Mouse (Mus musculus): ENCODE results near the gene Pitpnm2. TPM values are rescaled to one million over a fixed set of nuclear protein-coding genes. Genes with fewer than 3 reads are reported as not detected.

Gene Pitpnm2
- polyA plus RNA-seq, 1 experiment = 178 TPM

DNA sequence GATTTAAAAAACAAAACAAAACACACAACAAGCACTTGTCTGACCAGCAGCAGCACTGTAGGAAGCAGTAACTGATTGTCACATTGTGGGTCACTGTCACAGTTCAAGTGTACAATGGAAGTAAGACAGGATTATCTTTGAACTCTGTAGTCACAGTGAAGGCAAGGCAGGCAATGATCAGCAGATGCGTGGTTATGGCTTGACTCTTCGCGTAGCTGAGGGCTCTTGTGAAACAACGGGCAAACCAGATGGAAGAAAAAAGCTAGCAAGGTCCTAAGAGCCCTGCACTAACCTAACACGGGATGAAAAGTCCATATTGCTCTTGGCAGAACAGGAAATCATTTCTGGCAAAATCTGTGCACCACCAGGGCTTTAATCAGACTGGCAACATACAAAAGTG lies 1.5 kb upstream of the Pitpnm2 start:
- Histone ChIP-seq H3K27ac (ENCODE audit: insufficient read depth, low read length) (no peak overlapping the region), H3K4me1 (ENCODE audit: control insufficient read depth, insufficient read depth, low read length) (peaks cover 6% of the 10 kb centered on the region), H3K4me3 (ENCODE audit: insufficient read depth, low read length) (no peak overlapping the region)
- TF ChIP-seq POLR2A (IDR thresholded peaks at IDR 0.05; ENCODE audit: extremely low read depth, insufficient read depth, low read length) = no peak
- TF ChIP-seq CTCF (IDR thresholded peaks at IDR 0.05; ENCODE audit: extremely low read depth, insufficient read depth, low read length) = no peak

- peaks cover 6% of the 10 kb centered on the region for H3K4me1 ChIP-seq (ENCODE audit: control insufficient read depth, insufficient read depth, low read length)
- TF ChIP-seq CTCF (IDR thresholded peaks at IDR 0.05; ENCODE audit: extremely low read depth, insufficient read depth, low read length) (no peak), POLR2A (IDR thresholded peaks at IDR 0.05; ENCODE audit: extremely low read depth, insufficient read depth, low read length) (no peak)
- H3K4me3 ChIP-seq (ENCODE audit: insufficient read depth, low read length) = peak overlapping the region; percentile 89
- peak overlapping the region; percentile 51; the same call in 1 of the 2 replicates for H3K27ac ChIP-seq (ENCODE audit: insufficient read depth, low read length)
Observed at GRCm38 (mm10) chr5:124248845-124249613, 531 bp downstream of the Pitpnm2 start.

- peak overlapping the region; percentile 36; the same call in 1 of the 2 replicates for H3K27ac ChIP-seq (ENCODE audit: insufficient read depth, low read length)
- peaks cover 2% of the 10 kb centered on the region for H3K4me1 ChIP-seq (ENCODE audit: control insufficient read depth, insufficient read depth, low read length)
- H3K4me3 ChIP-seq (ENCODE audit: insufficient read depth, low read length) = peak overlapping the region; percentile 89
- TF ChIP-seq POLR2A (IDR thresholded peaks at IDR 0.05; ENCODE audit: extremely low read depth, insufficient read depth, low read length) (no peak), CTCF (IDR thresholded peaks at IDR 0.05; ENCODE audit: extremely low read depth, insufficient read depth, low read length) (no peak)
Observed at GRCm38 (mm10) chr5:124247986-124248626, 1.5 kb downstream of the Pitpnm2 start.

GRCm38 (mm10) chr5:124247296-124247695 lies 2.3 kb downstream of the Pitpnm2 start:
- H3K27ac ChIP-seq (ENCODE audit: insufficient read depth, low read length) = no peak overlapping the region
- TF ChIP-seq CTCF (IDR thresholded peaks at IDR 0.05; ENCODE audit: extremely low read depth, insufficient read depth, low read length) (no peak), POLR2A (IDR thresholded peaks at IDR 0.05; ENCODE audit: extremely low read depth, insufficient read depth, low read length) (no peak)

DNA sequence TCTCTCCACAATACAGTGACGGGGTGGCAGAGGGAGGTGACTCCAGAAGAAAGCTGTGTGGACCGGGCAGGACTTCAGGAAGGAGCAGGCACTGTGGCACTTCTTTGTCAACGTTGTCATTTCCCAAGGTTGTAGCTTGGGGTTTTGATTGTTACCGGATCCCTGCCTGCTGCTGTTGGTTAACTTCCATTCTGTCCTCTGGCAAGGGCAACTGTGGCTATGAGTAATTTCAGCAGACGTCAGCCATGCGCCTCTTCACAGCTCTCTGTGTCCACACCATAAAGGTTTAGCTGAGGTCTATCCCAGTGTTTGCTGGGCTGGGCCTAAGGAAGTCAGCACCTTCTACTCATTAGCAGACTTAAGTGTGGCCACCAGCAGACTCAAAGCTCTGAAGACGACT lies 4.7 kb downstream of the Pitpnm2 start:
- Histone ChIP-seq H3K4me3 (ENCODE audit: insufficient read depth, low read length) (no peak overlapping the region), H3K27ac (ENCODE audit: insufficient read depth, low read length) (no peak overlapping the region), H3K4me1 (ENCODE audit: control insufficient read depth, insufficient read depth, low read length) (peaks cover 10% of the 10 kb centered on the region)
- TF ChIP-seq CTCF (IDR thresholded peaks at IDR 0.05; ENCODE audit: extremely low read depth, insufficient read depth, low read length) = no peak
- no peak for TF ChIP-seq POLR2A (IDR thresholded peaks at IDR 0.05; ENCODE audit: extremely low read depth, insufficient read depth, low read length)

More at GRCm38 (mm10) chr5:124247296-124247695, 2.3 kb downstream of the Pitpnm2 start:
- Histone ChIP-seq H3K4me1 (ENCODE audit: control insufficient read depth, insufficient read depth, low read length) (no peaks in the 10 kb centered on the region), H3K4me3 (ENCODE audit: insufficient read depth, low read length) (peak overlapping the region; percentile 89; the same call in 1 of the 2 replicates)

DNA sequence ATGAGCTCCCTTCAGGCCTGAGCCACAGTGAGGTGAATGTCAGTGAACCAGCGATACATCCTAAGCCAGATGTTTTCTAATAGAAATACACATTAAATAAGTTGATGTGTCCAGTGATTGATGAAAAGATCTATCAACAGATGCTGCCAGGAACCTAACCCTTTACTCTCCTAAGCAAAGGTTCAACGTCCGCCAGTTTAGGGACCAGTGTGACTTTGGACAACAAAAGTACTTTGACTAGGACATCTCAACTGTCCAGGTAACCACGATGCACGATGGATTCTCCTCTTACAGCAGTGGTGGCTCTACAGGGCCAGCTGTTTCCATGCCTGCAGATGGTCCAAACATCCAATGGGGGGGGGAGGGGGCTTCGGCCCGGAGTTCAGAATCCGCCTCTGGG lies 5.1 kb downstream of the Pitpnm2 start:
- H3K27ac ChIP-seq (ENCODE audit: insufficient read depth, low read length) = no peak overlapping the region
- H3K4me1 ChIP-seq (ENCODE audit: control insufficient read depth, insufficient read depth, low read length) = peaks cover 10% of the 10 kb centered on the region
- H3K4me3 ChIP-seq (ENCODE audit: insufficient read depth, low read length) = no peak overlapping the region
- TF ChIP-seq CTCF (IDR thresholded peaks at IDR 0.05; ENCODE audit: extremely low read depth, insufficient read depth, low read length) (no peak), POLR2A (IDR thresholded peaks at IDR 0.05; ENCODE audit: extremely low read depth, insufficient read depth, low read length) (no peak)

GRCm38 (mm10) chr5:124243236-124243901 lies 6.2 kb downstream of the Pitpnm2 start:
- TF ChIP-seq POLR2A (IDR thresholded peaks at IDR 0.05; ENCODE audit: extremely low read depth, insufficient read depth, low read length) (no peak), CTCF (IDR thresholded peaks at IDR 0.05; ENCODE audit: extremely low read depth, insufficient read depth, low read length) (no peak)
- Histone ChIP-seq H3K27ac (ENCODE audit: insufficient read depth, low read length) (no peak overlapping the region), H3K4me3 (ENCODE audit: insufficient read depth, low read length) (no peak overlapping the region), H3K4me1 (ENCODE audit: control insufficient read depth, insufficient read depth, low read length) (peaks cover 10% of the 10 kb centered on the region)

GRCm38 (mm10) chr5:124241686-124242444 lies 7.7 kb downstream of the Pitpnm2 start:
- no peak overlapping the region for H3K27ac ChIP-seq (ENCODE audit: insufficient read depth, low read length)

More at GRCm38 (mm10) chr5:124241686-124242444, 7.7 kb downstream of the Pitpnm2 start:
- Histone ChIP-seq H3K4me1 (ENCODE audit: control insufficient read depth, insufficient read depth, low read length) (peaks cover 10% of the 10 kb centered on the region), H3K4me3 (ENCODE audit: insufficient read depth, low read length) (no peak overlapping the region)
- no peak for TF ChIP-seq POLR2A (IDR thresholded peaks at IDR 0.05; ENCODE audit: extremely low read depth, insufficient read depth, low read length)
- TF ChIP-seq CTCF (IDR thresholded peaks at IDR 0.05; ENCODE audit: extremely low read depth, insufficient read depth, low read length) = no peak

Data from cortical plate, adult 2 months (tissue).